Mouse (Mus musculus): ENCODE measurements around the gene Olfr799.

- TF ChIP-seq POLR2A (IDR thresholded peaks at IDR 0.05; ENCODE audit: low read depth, low read length) (no peak), CTCF (IDR thresholded peaks at IDR 0.05; ENCODE audit: borderline replicate concordance, insufficient read depth, low read length) (no peak)
These were observed 9.4 kb upstream of the Olfr799 start, which contains the start of gene Olfr798 for GRCm38 (mm10) chr10:129627834-129628233.

Measured in embryonic fibroblast, embryonic 13.5 days (primary cell).